Mouse (Mus musculus): ENCODE measurements around the gene Cyp3a41a. TPM values are rescaled to one million over a fixed set of nuclear protein-coding genes. Genes with fewer than 3 reads are reported as not detected.
"Not testable (repeated sequence)": the region's sequence is repeated elsewhere in the genome, so short reads cannot be mapped to it uniquely, and the experiment has no call there.

Gene Cyp3a41a
- not detected in 2 replicates for polyA plus RNA-seq (2015; fragmentation: Nextera tagmentation; extraction: Ambion mirVana)

GRCm38 (mm10) chr5:145720036-145720435 lies at the start of gene Cyp3a41a:
Gene Cyp3a41a, minus strand, starts transcription at chr5:145720136.
- H3K27ac ChIP-seq (ENCODE audit: low read length); H3K4me2 ChIP-seq (ENCODE audit: low read length); H3K9me3 ChIP-seq (ENCODE audit: control insufficient read depth, low read length); H3K36me3 ChIP-seq (ENCODE audit: control insufficient read depth, insufficient read depth); H3K4me3 ChIP-seq (replicated peaks; ENCODE audit: low read length); H3K27me3 ChIP-seq (replicated peaks; ENCODE audit: control insufficient read depth, insufficient read depth, low read length); H3K4me1 ChIP-seq (replicated peaks; ENCODE audit: control insufficient read depth, insufficient read depth, low read length); ATAC-seq; H3K9ac ChIP-seq (replicated peaks; ENCODE audit: low read depth, low read length): not testable (repeated sequence)
- WGBS: 67% methylated on average over 1 of the region's 2 CpGs

GRCm38 (mm10) chr5:145737512-145737911 lies 17.6 kb upstream of the Cyp3a41a start:
- H3K9ac ChIP-seq (replicated peaks; ENCODE audit: low read depth, low read length); H3K27ac ChIP-seq (ENCODE audit: low read length); H3K36me3 ChIP-seq (ENCODE audit: control insufficient read depth, insufficient read depth); H3K4me2 ChIP-seq (ENCODE audit: low read length); H3K4me3 ChIP-seq (replicated peaks; ENCODE audit: low read length); H3K27me3 ChIP-seq (replicated peaks; ENCODE audit: control insufficient read depth, insufficient read depth, low read length); H3K9me3 ChIP-seq (ENCODE audit: control insufficient read depth, low read length); H3K4me1 ChIP-seq (replicated peaks; ENCODE audit: control insufficient read depth, insufficient read depth, low read length); ATAC-seq: not testable (repeated sequence)
- 76% methylated on average over 3 of the region's 3 CpGs for WGBS

- not testable (repeated sequence) for H3K27me3 ChIP-seq (replicated peaks; ENCODE audit: control insufficient read depth, insufficient read depth, low read length); ATAC-seq; H3K4me2 ChIP-seq (ENCODE audit: low read length)
These were observed 5.6 kb downstream of the Cyp3a41a start for GRCm38 (mm10) chr5:145714296-145714695.

GRCm38 (mm10) chr5:145707372-145707771 lies 12.6 kb downstream of the Cyp3a41a start:
- not testable (repeated sequence) for H3K27ac ChIP-seq (ENCODE audit: low read length); H3K36me3 ChIP-seq (ENCODE audit: control insufficient read depth, insufficient read depth); H3K4me3 ChIP-seq (replicated peaks; ENCODE audit: low read length); H3K4me2 ChIP-seq (ENCODE audit: low read length); H3K9ac ChIP-seq (replicated peaks; ENCODE audit: low read depth, low read length); H3K4me1 ChIP-seq (replicated peaks; ENCODE audit: control insufficient read depth, insufficient read depth, low read length); H3K9me3 ChIP-seq (ENCODE audit: control insufficient read depth, low read length); H3K27me3 ChIP-seq (replicated peaks; ENCODE audit: control insufficient read depth, insufficient read depth, low read length); ATAC-seq
- 80% methylated on average over 2 of the region's 2 CpGs for WGBS

More at GRCm38 (mm10) chr5:145714296-145714695, 5.6 kb downstream of the Cyp3a41a start:
- not testable (repeated sequence) for H3K36me3 ChIP-seq (ENCODE audit: control insufficient read depth, insufficient read depth); H3K9ac ChIP-seq (replicated peaks; ENCODE audit: low read depth, low read length); H3K4me3 ChIP-seq (replicated peaks; ENCODE audit: low read length); H3K4me1 ChIP-seq (replicated peaks; ENCODE audit: control insufficient read depth, insufficient read depth, low read length); H3K27ac ChIP-seq (ENCODE audit: low read length); H3K9me3 ChIP-seq (ENCODE audit: control insufficient read depth, low read length)
- 34% methylated on average over 1 of the region's 1 CpGs for WGBS

- H3K4me2 ChIP-seq (ENCODE audit: low read length): no peak overlapping the region
- no peak overlapping the region for H3K4me3 ChIP-seq (replicated peaks; ENCODE audit: low read length)
- H3K9ac ChIP-seq (replicated peaks; ENCODE audit: low read depth, low read length): no peak overlapping the region
- no peaks in the 10 kb centered on the region for H3K4me1 ChIP-seq (replicated peaks; ENCODE audit: control insufficient read depth, insufficient read depth, low read length)
- no peaks in the 10 kb centered on the region for H3K36me3 ChIP-seq (ENCODE audit: control insufficient read depth, insufficient read depth)
- 88% methylated on average over 7 of the region's 7 CpGs for WGBS
- H3K27ac ChIP-seq (ENCODE audit: low read length): no peak overlapping the region
- peaks cover 14% of the 10 kb centered on the region for H3K9me3 ChIP-seq (ENCODE audit: control insufficient read depth, low read length)
- ATAC-seq: no peak
- H3K27me3 ChIP-seq (replicated peaks; ENCODE audit: control insufficient read depth, insufficient read depth, low read length): no peaks in the 10 kb centered on the region
These were observed 57.9 kb downstream of the Cyp3a41a start for GRCm38 (mm10) chr5:145662007-145662406.

GRCm38 (mm10) chr5:145647779-145648178 lies 72.2 kb downstream of the Cyp3a41a start:
- 74% methylated on average over 4 of the region's 4 CpGs for WGBS
- Histone ChIP-seq H3K36me3 (ENCODE audit: control insufficient read depth, insufficient read depth) (no peaks in the 10 kb centered on the region), H3K4me1 (replicated peaks; ENCODE audit: control insufficient read depth, insufficient read depth, low read length) (no peaks in the 10 kb centered on the region), H3K4me2 (ENCODE audit: low read length) (no peak overlapping the region), H3K9me3 (ENCODE audit: control insufficient read depth, low read length) (peaks cover 23% of the 10 kb centered on the region), H3K9ac (replicated peaks; ENCODE audit: low read depth, low read length) (no peak overlapping the region), H3K4me3 (replicated peaks; ENCODE audit: low read length) (no peak overlapping the region), H3K27me3 (replicated peaks; ENCODE audit: control insufficient read depth, insufficient read depth, low read length) (no peaks in the 10 kb centered on the region), H3K27ac (ENCODE audit: low read length) (no peak overlapping the region)
- no peak for ATAC-seq

Other genes starting within 250 kb of the Cyp3a41a start
- gene Cyp3a41b, start 135.4 kb downstream of the Cyp3a41a start, polyA plus RNA-seq (2015; fragmentation: Nextera tagmentation; extraction: Ambion mirVana): not detected in 2 replicates
- gene Cyp3a44, start 85.7 kb upstream of the Cyp3a41a start, polyA plus RNA-seq (2015; fragmentation: Nextera tagmentation; extraction: Ambion mirVana): not detected in 2 replicates
- not detected in 2 replicates for gene Cyp3a11, start 159.8 kb upstream of the Cyp3a41a start, polyA plus RNA-seq (2015; fragmentation: Nextera tagmentation; extraction: Ambion mirVana)